Mouse (Mus musculus) forelimb bud, embryonic 11.5 days (tissue): ENCODE measurements around the gene Liph.
"Not testable (repeated sequence)": the region's sequence is repeated elsewhere in the genome, so short reads cannot be mapped to it uniquely, and the experiment has no call there.

ENCODE experiments used
- DNase-seq: peaks from one replicate; pipeline ENCODE4 v3.0.0-alpha.2; 2012; ENCODE audit warnings: low read depth, low spot score

The Liph gene

DNA sequence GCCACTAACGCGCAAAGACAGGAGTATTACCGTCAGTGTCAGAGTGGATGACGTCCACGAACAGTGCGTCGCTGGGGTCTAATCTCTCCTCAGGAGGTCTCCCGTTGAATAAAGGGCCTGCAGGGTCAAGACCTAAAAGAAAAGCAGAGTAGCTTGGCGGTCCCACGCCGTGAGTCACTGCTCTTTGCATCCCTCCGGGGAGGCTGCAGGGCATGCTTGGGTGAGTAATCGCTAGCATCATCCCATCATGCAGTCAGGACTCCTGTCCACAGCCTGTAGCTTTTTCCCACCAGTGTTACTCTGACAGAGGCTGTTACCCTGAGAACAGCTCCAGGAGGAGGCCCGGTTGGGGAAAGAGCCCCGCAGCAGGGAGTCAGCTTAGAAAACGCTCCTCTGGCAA is 19.3 kb downstream of the Liph start:
- DNase-seq: no peak

DNA sequence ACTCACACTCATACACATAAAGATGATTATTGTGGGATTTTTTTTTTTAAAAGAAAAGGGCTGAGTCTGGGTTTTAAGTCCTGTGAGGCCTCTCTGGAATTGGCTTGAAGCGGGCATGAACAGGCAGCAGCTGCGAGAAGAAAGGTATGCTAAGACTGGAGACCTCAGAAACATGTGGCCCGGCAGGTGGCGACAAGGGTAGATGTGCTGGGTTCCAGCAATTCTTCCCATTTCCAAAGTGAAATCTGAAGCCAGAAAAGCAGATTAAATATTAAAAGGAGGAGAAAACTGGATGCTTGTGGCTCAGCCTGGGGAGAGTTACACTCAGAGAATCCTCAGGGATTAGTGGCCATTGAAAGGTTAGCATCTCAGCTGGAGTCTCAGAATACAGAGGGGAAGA is 24.0 kb downstream of the Liph start:
- DNase-seq: no peak

DNA sequence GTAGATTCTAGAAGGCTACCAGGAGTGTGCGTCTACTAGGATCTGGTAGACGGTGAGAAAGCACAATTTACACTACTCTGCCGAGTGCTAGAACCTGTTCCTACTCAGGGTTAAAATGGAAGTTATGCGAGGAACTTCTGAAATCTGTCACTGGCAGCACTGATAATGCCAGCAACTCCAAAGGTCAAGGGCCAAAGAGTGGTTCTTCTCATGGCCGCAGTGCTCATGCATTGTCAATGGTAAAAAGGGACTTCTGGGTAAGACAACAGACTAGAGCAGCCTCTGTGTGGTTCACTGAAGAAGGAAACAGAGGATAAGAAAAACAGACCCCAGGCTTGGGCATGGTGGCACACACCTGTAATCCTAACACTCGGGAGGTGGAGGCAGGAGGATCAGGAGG is 24.9 kb downstream of the Liph start:
- no peak for DNase-seq

DNA sequence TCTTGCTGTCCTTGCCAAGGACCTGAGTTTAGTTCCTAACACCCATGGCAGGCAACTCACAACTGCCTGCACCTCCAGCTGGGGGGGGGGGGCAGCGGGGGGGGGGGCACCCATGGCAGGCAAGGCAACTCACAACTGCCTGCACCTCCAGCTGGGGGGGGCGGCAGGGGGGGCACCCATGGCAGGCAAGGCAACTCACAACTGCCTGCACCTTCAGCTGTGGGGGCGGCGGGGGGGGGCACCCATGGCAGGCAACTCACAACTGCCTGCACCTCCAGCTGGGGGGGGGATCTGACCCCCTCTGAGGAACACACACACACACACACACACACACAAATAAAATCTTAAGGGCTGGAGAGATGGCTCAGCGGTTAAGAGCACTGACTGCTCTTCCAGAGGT is 25.6 kb downstream of the Liph start:
- DNase-seq: no peak

DNA sequence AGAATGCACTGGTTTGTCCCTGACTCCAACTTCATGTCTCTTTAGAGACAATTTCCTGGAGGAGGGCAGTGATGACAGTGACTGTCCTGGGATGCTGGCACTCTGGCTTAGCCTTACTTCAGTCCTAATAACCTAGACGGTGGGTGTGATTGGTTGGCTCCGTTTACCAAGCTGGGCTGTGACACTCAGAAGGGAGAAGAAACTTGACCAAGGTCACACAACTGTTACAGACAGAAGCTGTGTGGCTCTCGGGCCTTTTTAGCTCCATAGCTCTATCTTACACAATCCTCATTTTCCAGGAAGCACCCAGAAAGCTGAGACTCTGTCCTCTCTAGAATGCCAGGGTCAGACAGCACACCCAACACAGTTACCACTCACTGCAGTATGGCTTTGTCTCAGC is 29.9 kb downstream of the Liph start:
- DNase-seq: no peak

DNA sequence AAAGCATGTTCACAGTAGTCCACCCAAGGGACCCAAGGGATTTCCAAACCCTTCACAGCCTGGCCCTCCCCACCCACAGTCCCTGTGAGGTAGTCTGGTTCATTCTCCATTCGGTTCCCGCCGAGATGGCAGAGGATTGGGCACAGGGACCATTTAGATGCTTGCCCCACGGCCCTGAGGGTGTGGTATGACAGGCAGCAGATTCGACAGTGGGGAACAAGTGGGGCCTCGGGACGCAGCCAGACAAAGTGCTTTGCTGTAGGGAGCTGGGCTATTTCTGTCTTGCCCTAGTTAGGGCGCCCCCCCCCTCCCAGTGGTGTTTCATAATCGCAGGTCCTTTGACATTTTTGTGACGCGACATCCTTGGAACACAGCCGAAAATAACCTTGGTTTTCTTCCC is 39.9 kb downstream of the Liph start:
- no peak for DNase-seq

DNA sequence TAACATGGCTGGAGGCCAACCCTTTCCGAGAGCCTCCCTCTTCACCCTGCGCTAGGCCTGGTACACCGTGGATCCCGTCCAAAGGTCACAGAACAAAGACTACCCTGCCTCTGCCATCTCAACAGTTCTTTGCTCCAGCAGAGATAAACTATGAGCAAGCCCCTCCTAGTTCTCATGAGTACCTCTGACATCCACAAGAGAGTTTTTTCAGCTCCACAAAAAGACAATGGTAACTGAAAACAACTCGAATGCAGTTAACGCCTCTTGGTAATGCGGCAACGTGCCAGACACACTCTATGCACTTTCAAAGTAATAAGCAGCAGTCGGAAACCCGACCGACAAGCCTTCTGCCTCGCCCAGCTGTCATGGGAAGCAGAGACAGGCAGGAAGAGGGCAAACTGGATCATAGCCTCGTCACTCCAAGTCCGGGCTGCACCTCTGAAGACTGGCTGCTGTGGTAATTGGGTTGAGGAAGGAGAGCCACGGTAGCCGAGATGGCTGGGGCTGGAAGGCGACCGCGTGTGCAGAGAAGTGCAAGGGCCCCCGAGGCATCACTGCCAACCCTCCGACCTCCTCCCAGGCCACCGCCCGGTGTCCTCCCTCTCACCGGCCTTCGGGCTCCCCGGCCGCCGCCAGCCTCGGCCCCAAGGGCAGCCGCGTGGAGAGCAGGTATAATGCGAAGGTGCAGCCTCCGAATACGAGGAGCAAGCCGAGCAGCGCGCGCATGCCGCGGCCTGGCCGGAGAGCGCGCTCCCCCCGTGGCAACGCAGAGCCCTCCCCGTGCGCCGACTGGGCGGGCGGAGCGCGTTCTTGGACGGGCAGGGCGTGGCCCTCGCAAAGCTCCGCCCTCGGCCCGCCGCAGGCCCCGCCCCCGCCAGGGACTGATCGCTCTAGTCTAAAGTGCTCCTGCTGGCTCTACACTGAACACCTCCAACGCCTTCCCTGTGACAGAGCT is 48.4 kb downstream of the Liph start, which contains the start of gene Tmem41a:
Gene Tmem41a (minus strand): TSS at position 792 of the 955 bp plus-strand sequence.
- DNase-seq: peak; percentile 81

DNA sequence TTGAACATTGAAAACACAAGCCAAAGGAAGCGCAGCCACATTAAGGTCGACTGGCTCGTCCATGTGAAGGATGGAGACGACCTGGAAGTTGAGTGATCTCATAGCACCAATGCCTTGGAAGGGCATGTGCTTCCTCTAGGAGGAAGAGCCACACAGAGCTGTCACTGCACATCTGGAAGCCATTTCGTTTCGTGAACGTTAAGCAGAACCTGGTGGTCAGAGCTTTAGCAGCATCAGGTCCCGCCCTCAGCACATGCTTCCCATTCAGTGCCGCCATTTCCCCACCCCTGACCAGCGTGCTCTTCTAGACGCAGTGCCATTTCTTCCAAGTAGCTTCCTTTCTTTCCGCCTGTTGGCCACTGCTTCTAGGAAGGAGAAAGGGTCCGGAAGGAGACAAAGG is 67.0 kb downstream of the Liph start:
- DNase-seq: no peak

DNA sequence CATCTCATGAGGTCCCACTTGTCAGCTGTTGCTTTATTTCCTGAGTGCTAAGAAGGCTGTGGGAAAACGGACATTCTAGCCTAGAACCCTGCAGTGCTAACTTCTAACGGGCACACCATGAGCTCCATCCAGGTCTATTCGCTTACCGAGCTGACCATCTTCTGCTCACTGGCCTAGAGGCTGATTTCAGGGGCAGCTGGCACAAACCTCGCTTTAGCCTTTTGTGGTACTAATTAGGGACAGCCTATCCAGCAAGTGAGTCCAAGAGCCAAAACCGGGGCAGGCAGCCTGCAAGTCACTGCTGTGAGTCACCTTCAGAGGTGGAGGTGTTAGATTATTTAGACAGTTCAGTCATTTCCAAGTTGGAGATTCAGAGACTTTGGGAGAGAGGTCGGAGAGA is 78.8 kb downstream of the Liph start:
- no peak for DNase-seq

DNA sequence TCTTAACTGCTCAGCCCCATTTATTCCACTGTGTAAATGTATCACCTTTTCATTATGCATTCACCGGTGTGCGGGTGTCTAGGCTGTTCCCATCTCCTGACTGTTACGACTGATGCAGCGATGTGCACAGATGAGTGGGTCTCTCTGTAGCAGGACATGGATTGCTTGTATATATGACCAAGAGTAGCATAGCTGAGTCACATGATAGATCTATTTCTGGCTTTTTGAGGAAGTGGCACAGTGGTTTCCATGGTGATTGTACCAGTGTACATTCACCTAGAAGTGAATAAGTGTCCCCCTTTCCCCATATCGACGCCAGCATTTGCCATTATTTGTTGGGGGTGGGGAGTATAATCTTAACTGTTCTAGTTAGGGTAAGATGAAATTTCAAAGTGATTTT is 82.1 kb downstream of the Liph start:
- no peak for DNase-seq

DNA sequence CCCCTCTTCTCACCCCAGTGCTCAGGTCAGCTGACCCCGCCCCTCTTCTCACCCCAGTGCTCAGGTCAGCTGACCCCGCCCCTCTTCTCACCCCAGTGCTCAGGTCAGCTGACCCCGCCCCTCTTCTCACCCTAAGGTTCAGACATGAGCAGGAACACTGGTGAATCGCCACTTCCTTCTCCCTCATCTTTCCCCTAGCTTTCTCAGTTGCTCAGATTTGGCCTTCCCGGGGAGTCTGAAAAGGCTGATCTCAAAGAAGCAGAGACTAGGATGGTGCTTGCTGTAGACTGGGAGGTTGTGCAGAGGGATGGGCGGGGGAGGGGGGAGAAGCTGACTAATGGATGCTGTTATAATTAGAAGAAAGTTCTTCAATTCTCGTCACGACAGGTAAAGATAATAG is 86.6 kb downstream of the Liph start:
- not testable (repeated sequence) for DNase-seq

DNA sequence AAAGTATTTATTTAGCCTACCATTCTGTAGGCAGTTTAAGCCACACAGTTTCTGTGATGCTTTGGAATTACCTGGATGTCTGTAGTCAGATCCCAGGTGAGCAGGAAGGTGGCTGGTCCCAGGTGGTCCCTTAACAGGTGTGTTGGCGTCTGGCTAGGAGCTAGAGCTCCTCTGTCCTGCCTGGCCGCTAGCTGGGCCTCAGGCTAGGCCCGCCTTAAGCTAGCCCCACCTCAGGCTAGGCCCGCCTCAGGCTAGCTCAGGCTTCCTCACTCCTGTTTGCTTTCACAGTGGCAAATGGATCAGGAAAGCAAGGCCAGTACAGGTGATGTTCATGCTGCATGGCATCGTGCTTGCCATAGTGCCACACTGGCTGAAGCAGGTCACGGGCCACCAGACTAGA is 88.6 kb downstream of the Liph start:
- no peak for DNase-seq

DNA sequence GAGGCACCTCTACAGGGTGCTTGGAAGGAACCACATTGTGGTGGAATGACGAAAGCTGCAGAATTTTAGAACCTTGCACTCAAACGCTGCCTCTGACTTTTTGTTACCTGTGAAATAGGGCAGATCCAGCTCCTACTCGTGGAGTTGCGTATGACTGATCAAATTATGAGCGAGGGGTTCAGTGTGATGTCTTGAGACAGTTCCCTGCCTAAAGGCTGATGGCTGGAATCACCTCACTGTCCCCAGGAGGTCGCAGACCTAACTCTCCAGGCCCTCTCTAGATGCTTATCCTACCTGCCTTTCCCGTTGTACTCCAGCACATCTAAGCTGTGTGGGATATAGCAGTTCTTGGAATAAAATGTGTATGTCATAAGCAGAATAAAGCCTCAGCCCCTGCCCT is 89.5 kb downstream of the Liph start:
- DNase-seq: no peak

DNA sequence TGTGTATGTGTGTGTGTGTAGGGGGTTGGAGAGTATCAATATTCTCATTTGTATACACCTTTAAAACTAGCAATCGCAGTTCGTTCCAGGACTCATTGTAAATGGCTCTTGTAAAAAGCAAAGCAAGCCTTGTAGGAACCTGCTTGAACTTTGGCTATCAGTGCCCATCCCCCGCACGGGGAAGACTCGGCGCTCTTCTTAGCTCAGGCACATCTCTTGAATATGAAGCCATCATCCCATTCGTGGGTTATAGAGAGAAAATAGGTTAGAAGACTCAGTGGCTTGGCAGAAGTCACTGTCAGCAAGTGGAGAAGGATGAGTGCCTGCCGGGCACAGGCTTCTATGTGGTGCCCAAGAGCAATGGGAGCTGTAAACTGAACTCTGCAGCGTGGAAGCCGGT is 90.8 kb downstream of the Liph start:
- no peak for DNase-seq
